Mouse (Mus musculus) embryonic facial prominence, embryonic 11.5 days (tissue): ENCODE results near the gene Nthl1. TPM values are rescaled to one million over a fixed set of nuclear protein-coding genes. Genes with fewer than 3 reads are reported as not detected.

Experiments
- ATAC-seq: fragments of 200-750 bp; cut with Nextera tagmentation; replicated peaks from 2 replicates; pipeline ENCODE4 v1.8.0; 2017; ENCODE audit warnings: low read depth; ENCODE audit not compliant: insufficient number of reproducible peaks, low FRiP score, low TSS enrichment
- DNase-seq: peaks from one replicate; pipeline ENCODE4 v3.0.0-alpha.2; 2015; ENCODE audit warnings: low spot score
- H3K27ac ChIP-seq: fragments of 300-500 bp; sonication (generic); replicated peaks from 2 replicates; pipeline ENCODE4 v1.5.1; 2014; ENCODE audit warnings: mild to moderate bottlenecking, low read depth, low read length, control low read depth
- H3K27me3 ChIP-seq: fragments of 300-500 bp; sonication (generic); 2 replicates; pipeline ENCODE4 v1.6.1; 2014; ENCODE audit warnings: mild to moderate bottlenecking, low read length, moderate library complexity, mixed read lengths; ENCODE audit not compliant: control insufficient read depth, insufficient read depth
- H3K36me3 ChIP-seq: fragments of 300-500 bp; sonication (generic); replicated peaks from 2 replicates; pipeline ENCODE4 v1.6.1; 2014; ENCODE audit warnings: low read depth, mild to moderate bottlenecking, low read length, moderate library complexity, mixed read lengths; ENCODE audit not compliant: control insufficient read depth, insufficient read depth
- H3K4me1 ChIP-seq: fragments of 300-500 bp; sonication (generic); 2 replicates; pipeline ENCODE4 v1.6.1; 2014; ENCODE audit warnings: low read length, mixed read lengths; ENCODE audit not compliant: control insufficient read depth, insufficient read depth
- H3K4me2 ChIP-seq: fragments of 300-500 bp; sonication (generic); 2 replicates; pipeline ENCODE4 v1.6.1; 2014; ENCODE audit warnings: low read depth, mild to moderate bottlenecking, control low read depth, low read length, moderate library complexity
- H3K4me3 ChIP-seq: fragments of 300-500 bp; sonication (generic); 2 replicates; pipeline ENCODE4 v1.5.1; 2014; ENCODE audit warnings: low read depth, low read length, control low read depth
- H3K9ac ChIP-seq: fragments of 300-500 bp; sonication (generic); replicated peaks from 2 replicates; pipeline ENCODE4 v1.6.1; 2014; ENCODE audit warnings: mild to moderate bottlenecking, control low read depth, low read length
- H3K9me3 ChIP-seq: fragments of 300-500 bp; sonication (generic); replicated peaks from 2 replicates; pipeline ENCODE4 v1.6.1; 2016; ENCODE audit warnings: mild to moderate bottlenecking, low read length, inconsistent platforms, mixed read lengths; ENCODE audit not compliant: control insufficient read depth
- WGBS: fragments of 180-500 bp; shearing (Covaris S2); extraction: QIAGEN DNeasy Blood & Tissue Kit; methylation state at CpG from one replicate; pipeline ENCODE4 v1.1.7; 2014; 5-methylcytosine and 5-hydroxymethylcytosine counted together
- polyA plus RNA-seq: library from polyadenylated mRNA; unstranded; fragments of >200 nt; fragmentation: Nextera tagmentation; extraction: Ambion mirVana; gene quantifications from 2 replicates; pipeline ENCODE4 v1.2.1, GENCODE M21; 2014

The Nthl1 gene
- polyA plus RNA-seq, 1 experiment from 2014 or later: 18.6 TPM

DNA sequence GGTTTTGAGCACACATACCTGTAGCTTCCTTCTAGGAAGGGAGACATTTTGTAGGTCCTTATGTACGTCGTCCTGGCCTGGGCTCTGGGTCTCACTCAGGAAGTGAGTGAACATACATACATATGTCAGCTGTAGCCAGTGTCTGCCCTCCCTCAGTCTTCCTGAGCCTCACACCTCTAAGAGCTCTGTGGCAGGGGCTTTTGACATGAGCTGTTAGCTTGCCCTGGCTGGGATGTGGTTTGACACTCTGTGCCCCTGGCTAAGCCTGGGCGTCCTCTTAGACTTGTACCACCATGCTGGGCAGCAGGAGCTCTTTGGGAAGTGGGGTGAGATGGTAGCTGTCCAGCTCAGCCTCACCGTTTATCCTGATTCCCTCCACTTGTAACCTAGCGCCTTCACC lies 38.9 kb downstream of the Nthl1 start:
- H3K27me3 ChIP-seq: no peaks in the 10 kb centered on the region
- H3K4me1 ChIP-seq: peaks cover 5% of the 10 kb centered on the region; the same call in 1 of the 2 replicates
- H3K4me3 ChIP-seq: peak overlapping the region; percentile 8; the same call in 1 of the 2 replicates
- DNase-seq (no peak), ATAC-seq (no peak)
- H3K27ac ChIP-seq: no peak overlapping the region
- H3K4me2 ChIP-seq: peak overlapping the region; percentile 85; the same call in 1 of the 2 replicates
- 73% methylated on average over 5 of the region's 5 CpGs for WGBS
- H3K9me3 ChIP-seq: no peaks in the 10 kb centered on the region
- H3K9ac ChIP-seq: peak overlapping the region; percentile 44; the same call in 1 of the 2 replicates
- H3K36me3 ChIP-seq: no peaks in the 10 kb centered on the region

DNA sequence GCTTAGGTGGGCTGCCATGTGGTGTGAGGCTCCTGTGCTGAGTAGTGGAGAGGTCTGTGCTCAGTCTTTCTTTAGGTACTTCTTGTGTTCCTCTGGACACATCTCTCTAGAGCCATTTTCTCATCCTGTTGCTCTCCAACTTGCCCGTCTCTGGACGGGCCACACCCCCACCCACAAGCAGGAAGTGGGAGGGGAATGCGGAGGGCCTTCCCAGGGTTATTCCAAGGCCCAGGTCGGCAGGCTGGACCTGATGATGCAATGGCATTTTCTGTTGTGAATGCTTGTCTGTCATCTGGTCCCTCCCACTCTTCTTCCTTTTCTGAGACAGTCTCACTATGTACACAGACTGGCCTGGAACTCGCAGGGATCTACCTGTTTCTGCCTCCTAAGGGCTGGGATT lies 39.7 kb downstream of the Nthl1 start:
- ATAC-seq (no peak), DNase-seq (no peak)
- H3K27ac ChIP-seq: no peak overlapping the region
- no peak overlapping the region for H3K9ac ChIP-seq
- no peak overlapping the region for H3K4me3 ChIP-seq
- WGBS: 11% methylated on average over 5 of the region's 5 CpGs
- peaks cover 4% of the 10 kb centered on the region; the same call in 1 of the 2 replicates for H3K36me3 ChIP-seq
- no peaks in the 10 kb centered on the region for H3K27me3 ChIP-seq
- H3K4me2 ChIP-seq: no peak overlapping the region
- H3K9me3 ChIP-seq: no peaks in the 10 kb centered on the region
- peaks cover 5% of the 10 kb centered on the region; the same call in 1 of the 2 replicates for H3K4me1 ChIP-seq

DNA sequence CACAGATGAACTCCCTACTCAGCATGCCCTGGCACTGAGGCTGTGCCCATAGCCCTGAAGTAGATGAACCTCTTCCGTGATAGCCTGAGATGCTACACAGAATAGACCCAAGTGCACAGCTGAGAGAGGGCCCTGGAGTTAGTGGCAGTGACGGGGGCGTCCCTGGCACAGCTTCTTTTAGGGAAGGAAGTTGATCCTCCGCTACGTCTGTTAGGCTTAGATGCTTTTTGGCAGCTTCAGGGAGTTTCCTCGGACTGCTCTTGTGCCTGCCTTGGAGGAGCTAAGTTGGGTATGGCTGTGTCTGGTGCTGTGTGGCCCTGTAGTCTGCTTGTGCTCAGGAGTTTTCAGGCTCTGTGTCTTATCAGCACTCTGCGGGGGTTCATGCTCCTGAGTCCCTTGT lies 41.8 kb downstream of the Nthl1 start:
- peaks cover 5% of the 10 kb centered on the region; the same call in 1 of the 2 replicates for H3K4me1 ChIP-seq
- no peak overlapping the region for H3K9ac ChIP-seq
- 92% methylated on average over 7 of the region's 7 CpGs for WGBS
- ATAC-seq (no peak), DNase-seq (no peak)
- no peaks in the 10 kb centered on the region for H3K9me3 ChIP-seq
- H3K27me3 ChIP-seq: no peaks in the 10 kb centered on the region
- no peak overlapping the region for H3K27ac ChIP-seq
- H3K36me3 ChIP-seq: peaks cover 7% of the 10 kb centered on the region
- no peak overlapping the region for H3K4me3 ChIP-seq
- no peak overlapping the region for H3K4me2 ChIP-seq

DNA sequence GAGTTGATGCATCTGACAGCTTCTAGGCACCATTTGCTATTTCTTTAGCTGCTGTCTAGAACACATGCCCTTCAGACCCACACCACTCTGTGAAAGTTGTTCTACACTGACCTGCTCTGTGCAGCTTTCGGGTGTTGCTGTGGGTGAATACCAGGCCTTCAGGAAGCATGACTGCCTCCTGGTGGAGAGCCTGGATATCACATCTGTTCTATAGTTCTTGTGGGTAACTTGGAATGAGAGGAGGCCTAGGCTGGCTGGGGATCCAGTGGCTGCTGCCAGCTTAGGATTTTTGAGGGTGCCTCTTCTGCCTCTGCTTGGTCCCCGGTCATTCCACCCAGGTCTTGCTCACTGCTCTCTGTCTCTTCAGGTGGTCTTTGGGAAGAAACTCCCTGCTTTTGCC lies 43.7 kb downstream of the Nthl1 start:
- Histone ChIP-seq H3K36me3 (peaks cover 20% of the 10 kb centered on the region), H3K4me3 (no peak overlapping the region), H3K27me3 (no peaks in the 10 kb centered on the region), H3K27ac (no peak overlapping the region), H3K4me1 (peaks cover 2% of the 10 kb centered on the region; the same call in 1 of the 2 replicates), H3K9me3 (no peaks in the 10 kb centered on the region), H3K9ac (no peak overlapping the region), H3K4me2 (no peak overlapping the region)
- WGBS: 71% methylated on average over 2 of the region's 2 CpGs
- DNase-seq (peak; percentile 78), ATAC-seq (no peak; the same call in 1 of the 2 replicates)

DNA sequence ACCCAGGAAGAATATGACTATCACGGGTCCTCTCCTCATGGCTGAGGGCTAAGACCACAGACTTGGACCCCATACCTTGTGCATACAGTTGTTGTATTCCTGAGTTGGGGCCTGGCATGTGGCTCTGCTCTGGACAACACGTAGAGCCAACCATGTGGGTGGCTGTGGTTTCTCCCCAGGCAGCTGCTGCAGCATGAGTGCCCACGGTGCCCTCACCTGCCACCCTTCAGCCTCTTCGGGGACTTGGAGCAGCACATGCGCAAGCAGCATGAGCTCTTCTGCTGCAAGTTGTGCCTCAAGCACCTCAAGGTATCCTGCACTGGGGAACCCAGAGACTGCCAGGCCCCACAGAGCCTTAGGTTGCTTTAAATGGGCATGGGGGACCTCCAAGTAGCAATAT lies 44.4 kb downstream of the Nthl1 start:
- WGBS: 94% methylated on average over 5 of the region's 5 CpGs
- Histone ChIP-seq H3K9ac (no peak overlapping the region), H3K4me1 (no peaks in the 10 kb centered on the region; the same call in 1 of the 2 replicates), H3K9me3 (no peaks in the 10 kb centered on the region), H3K4me3 (no peak overlapping the region), H3K36me3 (peaks cover 22% of the 10 kb centered on the region), H3K27me3 (no peaks in the 10 kb centered on the region), H3K27ac (no peak overlapping the region), H3K4me2 (no peak overlapping the region)
- no peak for ATAC-seq
- no peak for DNase-seq

DNA sequence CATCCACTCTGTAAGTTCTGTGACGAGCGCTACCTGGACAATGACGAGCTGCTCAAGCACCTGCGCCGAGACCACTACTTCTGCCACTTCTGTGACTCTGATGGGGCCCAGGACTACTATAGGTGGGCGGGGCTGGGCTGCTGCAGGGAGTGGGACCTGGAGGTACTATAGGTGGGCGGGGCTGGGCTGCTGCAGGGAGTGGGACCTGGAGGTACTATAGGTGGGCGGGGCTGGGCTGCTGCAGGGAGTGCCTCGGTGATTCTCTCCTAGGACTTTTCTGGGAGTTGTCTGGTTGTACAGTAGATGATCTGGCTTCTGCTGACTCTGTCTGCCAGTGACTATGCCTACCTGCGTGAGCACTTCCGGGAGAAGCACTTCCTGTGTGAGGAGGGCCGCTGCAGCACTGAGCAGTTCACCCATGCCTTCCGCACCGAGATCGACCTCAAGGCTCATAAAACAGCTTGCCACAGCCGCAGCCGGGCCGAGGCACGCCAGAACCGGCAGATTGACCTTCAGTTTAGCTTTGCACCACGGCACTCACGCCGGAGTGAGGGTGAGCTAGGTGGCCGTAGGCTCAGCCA lies 45.1 kb downstream of the Nthl1 start:
- peaks cover 22% of the 10 kb centered on the region for H3K36me3 ChIP-seq
- ATAC-seq: 0 out of 2 replicates have a peak, but pooled peaks have one; percentile 30
- no peak overlapping the region for H3K4me2 ChIP-seq
- H3K4me3 ChIP-seq: no peak overlapping the region
- H3K9ac ChIP-seq: no peak overlapping the region
- WGBS: 92% methylated on average over 24 of the region's 24 CpGs
- no peaks in the 10 kb centered on the region for H3K27me3 ChIP-seq
- DNase-seq: no peak
- no peak overlapping the region for H3K27ac ChIP-seq
- no peaks in the 10 kb centered on the region for H3K9me3 ChIP-seq
- H3K4me1 ChIP-seq: no peaks in the 10 kb centered on the region

DNA sequence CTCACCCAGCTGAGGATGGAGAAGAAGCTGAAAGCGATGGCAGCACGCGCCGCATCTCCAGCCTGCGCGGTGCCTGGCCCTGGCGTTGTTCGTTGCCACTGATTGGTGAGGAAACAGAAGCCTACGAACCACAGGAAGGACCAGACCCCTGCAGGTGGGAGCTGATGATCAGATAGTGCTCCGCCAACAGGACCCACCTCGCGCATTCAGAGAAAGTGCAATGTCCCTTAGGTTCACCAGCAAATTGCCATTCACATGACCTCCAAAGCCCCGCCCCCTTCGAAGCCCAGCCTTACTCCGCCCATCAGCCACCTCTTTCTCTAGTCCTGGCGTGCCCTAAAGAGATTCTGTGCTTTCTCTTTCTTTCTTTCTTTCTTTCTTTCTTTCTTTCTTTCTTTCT lies 54.0 kb downstream of the Nthl1 start:
- H3K4me1 ChIP-seq: peaks cover 4% of the 10 kb centered on the region
- H3K4me3 ChIP-seq: no peak overlapping the region
- no peaks in the 10 kb centered on the region; the same call in 1 of the 2 replicates for H3K36me3 ChIP-seq
- WGBS: 28% methylated on average over 16 of the region's 16 CpGs
- H3K4me2 ChIP-seq: no peak overlapping the region
- H3K27me3 ChIP-seq: peaks cover 36% of the 10 kb centered on the region
- H3K27ac ChIP-seq: no peak overlapping the region
- no peaks in the 10 kb centered on the region for H3K9me3 ChIP-seq
- no peak overlapping the region for H3K9ac ChIP-seq
- DNase-seq: peak; percentile 62
- ATAC-seq: peak; percentile 14; the same call in 1 of the 2 replicates

DNA sequence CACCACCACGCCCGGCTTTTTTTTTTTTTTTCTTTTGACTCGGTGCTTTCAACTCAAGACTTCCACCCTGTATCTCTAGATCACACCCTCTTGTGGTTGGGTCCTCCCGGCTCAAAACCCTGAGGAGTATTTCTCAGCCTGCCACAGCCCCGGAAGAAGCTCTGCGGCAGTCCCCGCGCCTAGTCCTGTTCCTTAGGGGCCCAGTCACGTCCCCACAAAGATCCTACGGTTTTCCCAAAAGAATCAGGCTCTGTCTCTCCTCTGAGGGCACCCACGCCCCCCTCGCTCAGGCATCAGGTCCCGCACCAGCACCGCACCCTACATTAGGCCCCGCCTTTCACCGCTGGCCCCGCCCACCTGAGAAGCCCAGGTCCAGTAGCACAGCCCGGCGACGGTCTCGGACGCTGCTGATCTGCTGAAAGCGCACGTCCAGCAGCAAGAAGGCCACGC lies 54.7 kb downstream of the Nthl1 start:
- no peak for ATAC-seq
- Histone ChIP-seq H3K4me3 (peak overlapping the region; percentile 25), H3K27me3 (peaks cover 36% of the 10 kb centered on the region), H3K27ac (no peak overlapping the region), H3K36me3 (peaks cover under 1% of the 10 kb centered on the region), H3K4me2 (peak overlapping the region; percentile 48), H3K9me3 (no peaks in the 10 kb centered on the region), H3K4me1 (peaks cover 4% of the 10 kb centered on the region), H3K9ac (peak overlapping the region; percentile 32; the same call in 1 of the 2 replicates)
- 2% methylated on average over 24 of the region's 25 CpGs for WGBS
- peak; percentile 33 for DNase-seq
